Mouse (Mus musculus) lung, embryonic 16.5 days (tissue): ENCODE data around the gene Nell1. TPM values are rescaled to one million over a fixed set of nuclear protein-coding genes. Genes with fewer than 3 reads are reported as not detected.

Experiments
- ATAC-seq: fragments of 200-750 bp; cut with Nextera tagmentation; 2 replicates; pipeline ENCODE4 v1.8.0; 2017; ENCODE audit warnings: low read depth, mild to moderate bottlenecking, moderate library complexity
- H3K27ac ChIP-seq: fragments of 300-500 bp; sonication (generic); 2 replicates; pipeline ENCODE4 v1.5.1; 2014; ENCODE audit warnings: mild to moderate bottlenecking, control low read depth, low read length
- H3K27me3 ChIP-seq: fragments of 300-500 bp; sonication (generic); 2 replicates; pipeline ENCODE4 v1.6.1; 2014; ENCODE audit warnings: low read depth, low read length, mixed read lengths; ENCODE audit not compliant: control insufficient read depth, insufficient read depth
- H3K36me3 ChIP-seq: fragments of 300-500 bp; sonication (generic); 2 replicates; pipeline ENCODE4 v1.6.1; 2014; ENCODE audit warnings: low read length; ENCODE audit not compliant: control insufficient read depth, insufficient read depth
- H3K4me1 ChIP-seq: fragments of 300-500 bp; sonication (generic); replicated peaks from 2 replicates; pipeline ENCODE4 v1.6.1; 2014; ENCODE audit warnings: low read length, mixed read lengths; ENCODE audit not compliant: control insufficient read depth, insufficient read depth
- H3K4me2 ChIP-seq: fragments of 300-500 bp; sonication (generic); 2 replicates; pipeline ENCODE4 v1.6.1; 2014; ENCODE audit warnings: low read depth, low read length, control low read depth
- H3K4me3 ChIP-seq: fragments of 300-500 bp; sonication (generic); 2 replicates; pipeline ENCODE4 v1.5.1; 2014; ENCODE audit warnings: mild to moderate bottlenecking, low read length, control low read depth
- H3K9ac ChIP-seq: fragments of 300-500 bp; sonication (generic); 2 replicates; pipeline ENCODE4 v1.6.1; 2014; ENCODE audit warnings: low read length, control low read depth
- H3K9me3 ChIP-seq: fragments of 300-500 bp; sonication (generic); 2 replicates; pipeline ENCODE4 v1.6.1; 2016; ENCODE audit warnings: low read length; ENCODE audit not compliant: control insufficient read depth
- WGBS: fragments of 180-500 bp; shearing (Covaris S2); extraction: QIAGEN DNeasy Blood & Tissue Kit; methylation state at CpG from one replicate; pipeline ENCODE4 v1.1.7; 2014; 5-methylcytosine and 5-hydroxymethylcytosine counted together
- polyA plus RNA-seq: library from polyadenylated mRNA; unstranded; fragments of >200 nt; fragmentation: Nextera tagmentation; extraction: Ambion mirVana; gene quantifications from 2 replicates; pipeline ENCODE4 v1.2.1, GENCODE M21; 2015

Gene Nell1
- polyA plus RNA-seq, 1 experiment from 2014 or later = 3.8 TPM

DNA sequence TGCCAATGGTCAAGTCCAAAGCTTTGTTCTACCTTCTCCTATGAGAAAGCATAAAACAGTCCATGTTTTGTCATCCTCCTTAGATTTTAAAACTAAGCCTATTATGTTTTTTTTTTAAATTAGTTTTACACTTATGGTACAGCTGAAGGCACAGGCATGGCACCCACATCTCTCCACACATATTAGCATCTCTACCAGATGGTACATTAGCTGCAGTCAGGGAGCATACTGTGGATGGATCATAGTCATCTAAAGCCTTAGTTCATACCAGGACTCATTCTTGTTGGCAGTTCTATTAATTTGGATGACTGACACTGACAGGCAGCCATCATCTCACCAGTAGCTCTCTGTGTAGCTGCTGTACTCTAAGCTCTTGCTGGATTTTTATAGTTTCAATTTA, 466.6 kb downstream of the Nell1 start:
- Histone ChIP-seq H3K9ac (no peak overlapping the region), H3K4me1 (no peaks in the 10 kb centered on the region), H3K36me3 (no peaks in the 10 kb centered on the region), H3K9me3 (no peaks in the 10 kb centered on the region), H3K4me2 (no peak overlapping the region), H3K27ac (no peak overlapping the region), H3K4me3 (no peak overlapping the region), H3K27me3 (no peaks in the 10 kb centered on the region)
- no peak for ATAC-seq

DNA sequence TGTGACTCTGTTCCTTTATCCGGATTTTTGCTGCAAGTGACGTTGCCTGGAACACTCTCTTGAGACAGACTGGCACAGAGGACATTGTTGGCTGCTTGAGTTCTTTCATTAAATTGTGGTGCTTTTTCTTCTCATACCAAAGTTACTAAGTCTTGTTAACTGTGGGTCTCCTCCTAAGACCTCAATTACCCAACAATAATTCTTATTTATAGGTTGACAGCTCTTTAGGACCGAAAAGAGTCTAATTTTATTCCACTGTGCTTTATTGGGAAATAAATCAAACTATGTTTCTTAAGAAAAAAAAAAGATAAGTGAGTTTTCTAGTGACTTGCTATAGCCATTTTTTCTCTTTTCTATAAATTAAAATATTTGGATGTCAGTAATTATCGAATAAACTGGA, 472.7 kb downstream of the Nell1 start:
- no peak overlapping the region for H3K27ac ChIP-seq
- no peaks in the 10 kb centered on the region for H3K4me1 ChIP-seq
- no peaks in the 10 kb centered on the region for H3K27me3 ChIP-seq
- H3K4me3 ChIP-seq = no peak overlapping the region
- no peak overlapping the region for H3K4me2 ChIP-seq
- ATAC-seq = no peak
- H3K9me3 ChIP-seq = no peaks in the 10 kb centered on the region; the same call in 1 of the 2 replicates
- no peak overlapping the region for H3K9ac ChIP-seq
- 79% methylated on average over 4 of the region's 4 CpGs for WGBS
- H3K36me3 ChIP-seq = no peaks in the 10 kb centered on the region

DNA sequence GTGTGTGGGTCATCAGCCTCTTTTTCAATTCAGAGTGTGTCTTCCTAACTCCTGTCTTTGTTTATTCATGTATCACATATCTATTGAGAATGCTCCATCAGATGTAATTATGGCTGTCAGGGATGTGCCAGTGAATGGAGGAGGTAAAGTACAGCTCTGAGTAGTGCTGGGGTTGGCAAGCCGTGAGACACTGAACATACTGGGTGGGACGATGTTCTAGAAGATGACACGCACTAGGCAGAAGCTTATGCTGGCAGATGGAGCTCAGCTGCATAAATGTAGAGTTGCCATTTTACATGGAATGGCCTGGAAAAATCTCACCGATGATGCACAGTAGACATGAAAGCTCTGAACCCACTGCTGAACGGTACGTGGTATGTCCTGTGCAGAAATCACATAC, 493.1 kb downstream of the Nell1 start:
- WGBS = 89% methylated on average over 6 of the region's 6 CpGs
- Histone ChIP-seq H3K9ac (no peak overlapping the region), H3K27me3 (no peaks in the 10 kb centered on the region), H3K9me3 (no peaks in the 10 kb centered on the region), H3K36me3 (no peaks in the 10 kb centered on the region), H3K4me1 (no peaks in the 10 kb centered on the region), H3K4me3 (no peak overlapping the region), H3K27ac (no peak overlapping the region), H3K4me2 (no peak overlapping the region)
- no peak for ATAC-seq

DNA sequence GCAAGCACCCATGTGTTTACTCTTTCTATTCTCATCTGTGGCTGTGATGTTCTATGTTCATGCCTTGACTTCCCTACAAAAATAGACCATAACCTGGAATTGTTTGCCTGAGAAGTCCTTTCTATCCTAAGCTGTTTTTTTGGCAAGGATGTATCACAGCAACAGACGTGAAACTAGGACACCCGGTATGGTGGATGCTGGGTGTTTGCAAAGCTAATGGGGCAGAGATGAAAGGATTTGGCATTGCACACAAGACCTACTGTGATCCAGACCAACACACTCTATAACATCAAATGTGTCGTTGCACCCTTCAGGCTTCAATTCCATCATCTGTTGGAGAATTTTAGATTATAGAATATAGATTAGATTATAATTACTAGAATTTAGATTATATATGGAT, 495.9 kb downstream of the Nell1 start:
- H3K27me3 ChIP-seq = no peaks in the 10 kb centered on the region
- H3K27ac ChIP-seq = no peak overlapping the region
- H3K36me3 ChIP-seq = no peaks in the 10 kb centered on the region
- H3K4me3 ChIP-seq = no peak overlapping the region
- WGBS = 75% methylated on average over 3 of the region's 3 CpGs
- H3K4me1 ChIP-seq = no peaks in the 10 kb centered on the region
- H3K4me2 ChIP-seq = no peak overlapping the region
- ATAC-seq = no peak
- no peak overlapping the region for H3K9ac ChIP-seq
- H3K9me3 ChIP-seq = no peaks in the 10 kb centered on the region

DNA sequence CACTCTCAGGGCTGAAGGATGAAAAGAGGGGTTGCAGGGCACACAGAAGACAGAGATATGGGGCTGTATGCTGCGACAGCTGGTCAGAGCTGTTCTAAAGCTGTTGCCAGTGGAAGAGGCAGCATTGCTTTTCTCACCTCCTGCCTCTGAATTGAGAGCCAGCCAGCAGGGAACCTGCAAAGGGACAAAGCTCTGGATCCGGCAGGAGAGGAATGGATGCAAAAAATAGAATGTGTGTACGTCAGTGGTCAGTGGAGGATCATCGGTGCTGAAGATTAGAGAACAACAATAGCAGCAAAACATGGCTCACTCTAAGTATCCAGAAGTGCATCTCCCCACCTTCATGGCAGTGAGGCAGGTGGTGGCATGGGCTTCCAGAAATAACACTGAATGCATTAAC, 507.3 kb downstream of the Nell1 start:
- 64% methylated on average over 4 of the region's 4 CpGs for WGBS
- no peaks in the 10 kb centered on the region for H3K4me1 ChIP-seq
- no peaks in the 10 kb centered on the region for H3K36me3 ChIP-seq
- H3K4me2 ChIP-seq = no peak overlapping the region
- ATAC-seq = no peak
- no peak overlapping the region for H3K27ac ChIP-seq
- no peak overlapping the region for H3K4me3 ChIP-seq
- H3K9ac ChIP-seq = no peak overlapping the region
- H3K27me3 ChIP-seq = no peaks in the 10 kb centered on the region
- no peaks in the 10 kb centered on the region for H3K9me3 ChIP-seq

DNA sequence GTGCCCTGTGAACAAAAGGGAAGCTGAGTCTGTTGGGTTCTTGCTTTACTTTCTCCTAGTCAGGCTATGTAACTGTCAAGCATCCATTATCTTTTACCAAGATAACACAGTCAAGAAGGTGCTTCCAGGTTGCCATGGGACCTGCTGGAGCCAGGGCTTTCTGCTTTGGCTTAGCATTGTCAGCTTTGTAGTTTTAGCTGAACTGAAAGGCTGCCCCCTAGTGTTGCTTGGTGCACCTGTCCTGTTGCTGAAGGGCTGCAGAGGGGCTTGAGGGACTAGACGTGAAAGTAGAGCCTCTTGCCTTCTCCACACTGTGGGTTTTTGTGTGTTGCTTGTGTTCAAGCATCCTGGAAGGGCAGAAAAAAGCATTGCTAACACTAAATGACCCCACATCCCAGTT, 510.6 kb downstream of the Nell1 start:
- Histone ChIP-seq H3K36me3 (no peaks in the 10 kb centered on the region), H3K27me3 (no peaks in the 10 kb centered on the region), H3K4me3 (no peak overlapping the region), H3K9ac (no peak overlapping the region), H3K9me3 (no peaks in the 10 kb centered on the region), H3K27ac (no peak overlapping the region), H3K4me2 (no peak overlapping the region), H3K4me1 (no peaks in the 10 kb centered on the region)
- ATAC-seq = no peak
- WGBS = 27% methylated on average over 1 of the region's 1 CpGs

DNA sequence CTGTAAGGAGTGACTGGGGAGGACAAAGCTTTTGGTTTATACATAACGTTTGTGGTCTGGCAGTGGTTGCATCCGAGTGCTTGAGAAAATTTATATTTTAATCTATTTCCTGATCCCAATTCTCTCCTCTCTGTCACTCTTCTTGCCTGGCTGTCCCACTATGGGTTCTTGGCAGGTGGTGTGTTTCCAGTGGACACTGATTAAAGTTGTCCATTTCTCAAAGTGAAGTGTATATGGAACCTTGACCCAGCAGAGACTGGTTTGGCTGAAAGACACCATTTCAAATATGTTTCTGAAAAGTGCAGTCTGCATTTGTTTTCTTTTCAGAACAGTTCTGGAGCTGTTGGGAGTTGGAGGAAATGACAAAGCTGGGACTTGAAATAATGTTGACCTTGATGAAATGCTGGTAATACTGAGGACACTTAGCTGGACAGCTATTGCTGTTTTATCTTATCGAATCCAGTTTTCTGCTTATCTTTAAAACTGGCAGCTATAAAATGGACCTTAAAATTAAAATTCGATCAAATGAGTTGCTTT, 512.3 kb downstream of the Nell1 start:
- peak; percentile 86 for ATAC-seq
- no peak overlapping the region for H3K9ac ChIP-seq
- no peaks in the 10 kb centered on the region for H3K27me3 ChIP-seq
- WGBS = 41% methylated on average over 4 of the region's 4 CpGs
- H3K4me1 ChIP-seq = no peaks in the 10 kb centered on the region
- no peak overlapping the region for H3K4me2 ChIP-seq
- no peak overlapping the region for H3K27ac ChIP-seq
- H3K4me3 ChIP-seq = no peak overlapping the region
- H3K36me3 ChIP-seq = no peaks in the 10 kb centered on the region
- no peaks in the 10 kb centered on the region for H3K9me3 ChIP-seq

DNA sequence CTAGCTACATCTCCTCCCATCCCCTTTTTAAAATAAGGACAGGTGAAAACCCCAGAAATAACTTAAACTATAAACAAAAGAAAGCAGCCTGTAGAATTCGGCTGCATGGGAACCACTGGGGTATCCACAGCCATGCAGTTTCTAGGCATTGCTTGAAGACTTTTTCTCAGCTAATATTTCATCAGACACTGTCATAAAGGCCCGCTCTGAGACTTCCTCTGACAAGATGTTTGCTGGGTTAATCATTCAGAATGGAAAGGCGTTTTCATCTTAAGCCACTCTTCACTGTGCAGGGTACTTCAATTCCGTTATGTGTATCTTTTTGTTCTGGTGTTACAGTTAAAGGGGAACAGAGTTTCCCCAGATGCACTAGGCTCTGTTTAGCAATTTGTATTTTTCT, 526.9 kb downstream of the Nell1 start:
- Histone ChIP-seq H3K27ac (no peak overlapping the region), H3K9ac (no peak overlapping the region), H3K9me3 (no peaks in the 10 kb centered on the region), H3K27me3 (no peaks in the 10 kb centered on the region), H3K4me1 (no peaks in the 10 kb centered on the region), H3K4me3 (no peak overlapping the region), H3K36me3 (no peaks in the 10 kb centered on the region), H3K4me2 (no peak overlapping the region)
- WGBS = 21% methylated on average over 4 of the region's 4 CpGs
- ATAC-seq = peak; percentile 54

DNA sequence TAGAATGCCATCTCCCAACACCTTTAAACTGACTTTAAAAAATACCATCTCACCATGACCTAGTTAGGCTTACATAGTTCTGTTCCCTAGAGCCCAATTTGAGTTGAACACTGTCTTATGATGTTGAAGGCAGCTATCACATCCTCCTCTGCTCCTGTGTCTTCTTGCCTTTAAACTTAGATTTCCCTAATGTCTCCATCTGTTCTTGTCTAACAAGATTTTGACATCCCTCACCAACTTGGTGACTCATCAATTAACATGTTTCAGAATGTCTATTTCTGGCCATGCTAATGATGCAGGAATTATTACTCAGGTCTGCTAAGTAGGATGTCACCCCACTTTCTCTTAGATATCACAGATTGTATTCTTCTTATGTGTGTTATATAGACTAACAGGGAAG, 532.4 kb downstream of the Nell1 start:
- H3K4me2 ChIP-seq = no peak overlapping the region
- H3K27me3 ChIP-seq = no peaks in the 10 kb centered on the region
- no peaks in the 10 kb centered on the region for H3K36me3 ChIP-seq
- no peak overlapping the region for H3K27ac ChIP-seq
- H3K4me3 ChIP-seq = no peak overlapping the region
- H3K4me1 ChIP-seq = no peaks in the 10 kb centered on the region
- no peaks in the 10 kb centered on the region for H3K9me3 ChIP-seq
- H3K9ac ChIP-seq = no peak overlapping the region
- no peak for ATAC-seq

DNA sequence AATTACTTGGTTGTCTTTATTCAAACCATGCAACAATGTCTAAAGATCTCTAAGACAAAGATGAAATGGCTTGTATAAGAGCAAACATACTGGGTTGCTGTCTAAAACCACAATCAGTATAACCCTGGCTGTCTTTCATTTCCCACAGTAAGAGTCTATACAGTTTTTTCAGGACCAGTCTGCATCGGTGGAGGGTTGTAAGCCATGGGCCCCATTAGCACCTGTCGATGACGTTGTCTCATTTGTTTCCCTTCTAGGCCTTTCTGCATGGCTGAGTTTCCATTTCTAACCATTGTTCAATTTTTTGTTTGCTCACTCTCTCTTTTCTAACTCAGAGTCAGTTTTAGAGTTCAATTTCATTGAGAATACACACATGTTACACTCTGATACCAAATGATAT, 540.2 kb downstream of the Nell1 start:
- Histone ChIP-seq H3K9ac (no peak overlapping the region), H3K4me3 (no peak overlapping the region), H3K9me3 (no peaks in the 10 kb centered on the region), H3K4me1 (no peaks in the 10 kb centered on the region), H3K36me3 (no peaks in the 10 kb centered on the region), H3K27ac (no peak overlapping the region), H3K4me2 (no peak overlapping the region), H3K27me3 (no peaks in the 10 kb centered on the region)
- ATAC-seq = no peak
- WGBS = 94% methylated on average over 3 of the region's 3 CpGs
